Mouse (Mus musculus): ENCODE results near the gene Pde2a.

The Pde2a gene

GRCm38 (mm10) chr7:101471968-101472480 lies 50.5 kb downstream of the Pde2a start:
- no peak for DNase-seq (ENCODE audit: extremely low read depth, low read depth)

- DNase-seq (ENCODE audit: extremely low read depth, low read depth): no peak
These were observed 51.4 kb downstream of the Pde2a start for GRCm38 (mm10) chr7:101472598-101473558.

- no peak for DNase-seq (ENCODE audit: extremely low read depth, low read depth)
These were observed 52.9 kb downstream of the Pde2a start for GRCm38 (mm10) chr7:101474399-101474811.

GRCm38 (mm10) chr7:101476028-101476427 lies 54.5 kb downstream of the Pde2a start:
- no peak for DNase-seq (ENCODE audit: extremely low read depth, low read depth)

GRCm38 (mm10) chr7:101476493-101476892 lies 55.0 kb downstream of the Pde2a start:
- no peak for DNase-seq (ENCODE audit: extremely low read depth, low read depth)

- no peak for DNase-seq (ENCODE audit: extremely low read depth, low read depth)
These were observed 55.7 kb downstream of the Pde2a start for GRCm38 (mm10) chr7:101477200-101477599.

- DNase-seq (ENCODE audit: extremely low read depth, low read depth): no peak
These were observed 56.6 kb downstream of the Pde2a start for GRCm38 (mm10) chr7:101478099-101478498.

- DNase-seq (ENCODE audit: extremely low read depth, low read depth): no peak
These were observed 58.4 kb downstream of the Pde2a start for GRCm38 (mm10) chr7:101479841-101480240.

GRCm38 (mm10) chr7:101480671-101481070 lies 59.2 kb downstream of the Pde2a start:
- no peak for DNase-seq (ENCODE audit: extremely low read depth, low read depth)

- DNase-seq (ENCODE audit: extremely low read depth, low read depth): no peak
These were observed 60.5 kb downstream of the Pde2a start for GRCm38 (mm10) chr7:101481872-101482498.

GRCm38 (mm10) chr7:101482499-101483081 lies 61.1 kb downstream of the Pde2a start:
- DNase-seq (ENCODE audit: extremely low read depth, low read depth): no peak

GRCm38 (mm10) chr7:101483498-101484115 lies 62.1 kb downstream of the Pde2a start:
- no peak for DNase-seq (ENCODE audit: extremely low read depth, low read depth)

- DNase-seq (ENCODE audit: extremely low read depth, low read depth): no peak
These were observed 65.6 kb downstream of the Pde2a start for GRCm38 (mm10) chr7:101487102-101487501.

- no peak for DNase-seq (ENCODE audit: extremely low read depth, low read depth)
These were observed 69.5 kb downstream of the Pde2a start for GRCm38 (mm10) chr7:101490952-101491351.

- DNase-seq (ENCODE audit: extremely low read depth, low read depth): no peak
These were observed 76.9 kb downstream of the Pde2a start for GRCm38 (mm10) chr7:101498385-101498784.

GRCm38 (mm10) chr7:101499251-101499650 lies 77.8 kb downstream of the Pde2a start:
- no peak for DNase-seq (ENCODE audit: extremely low read depth, low read depth)

- no peak for DNase-seq (ENCODE audit: extremely low read depth, low read depth)
These were observed 78.2 kb downstream of the Pde2a start for GRCm38 (mm10) chr7:101499701-101500100.

GRCm38 (mm10) chr7:101501236-101501635 lies 79.7 kb downstream of the Pde2a start:
- DNase-seq (ENCODE audit: extremely low read depth, low read depth): no peak

- no peak for DNase-seq (ENCODE audit: extremely low read depth, low read depth)
These were observed 80.2 kb downstream of the Pde2a start for GRCm38 (mm10) chr7:101501675-101502074.

- DNase-seq (ENCODE audit: extremely low read depth, low read depth): peak; percentile 22
These were observed 81.9 kb downstream of the Pde2a start for GRCm38 (mm10) chr7:101503351-101503750.

GRCm38 (mm10) chr7:101503803-101504202 lies 82.3 kb downstream of the Pde2a start:
- peak; percentile 71 for DNase-seq (ENCODE audit: extremely low read depth, low read depth)

All from MEL-GATA-1-ER (cell line).